Mouse (Mus musculus) heart, embryonic 10.5 days (tissue): ENCODE data around the gene Chst3. TPM values are rescaled to one million over a fixed set of nuclear protein-coding genes. Genes with fewer than 3 reads are reported as not detected.
"Not testable (repeated sequence)": the region's sequence is repeated elsewhere in the genome, so short reads cannot be mapped to it uniquely, and the experiment has no call there.

Experiments
- DNase-seq: peaks from one replicate; pipeline ENCODE4 v3.0.0-alpha.2; 2017; ENCODE audit warnings: low spot score
- H3K27ac ChIP-seq: fragments of 300-500 bp; sonication (generic); 2 replicates; pipeline ENCODE4 v1.5.1; 2016; ENCODE audit warnings: mild to moderate bottlenecking
- H3K27me3 ChIP-seq: fragments of 300-500 bp; sonication (generic); 2 replicates; pipeline ENCODE4 v1.6.1; 2016; ENCODE audit warnings: mild to moderate bottlenecking; ENCODE audit not compliant: poor library complexity, insufficient read depth, severe bottlenecking
- H3K36me3 ChIP-seq: fragments of 300-500 bp; sonication (generic); 2 replicates; pipeline ENCODE4 v1.6.1; 2016; ENCODE audit warnings: mild to moderate bottlenecking, moderate library complexity
- H3K4me1 ChIP-seq: fragments of 300-500 bp; sonication (generic); 2 replicates; pipeline ENCODE4 v1.6.1; 2016; ENCODE audit warnings: mild to moderate bottlenecking
- H3K4me3 ChIP-seq: fragments of 300-500 bp; sonication (generic); 2 replicates; pipeline ENCODE4 v1.5.1; 2016; ENCODE audit warnings: mild to moderate bottlenecking, moderate library complexity
- H3K9me3 ChIP-seq: fragments of 300-500 bp; sonication (generic); 2 replicates; pipeline ENCODE4 v1.6.1; 2016; ENCODE audit warnings: mild to moderate bottlenecking, moderate library complexity
- WGBS: fragments of 180-500 bp; shearing (Covaris S2); methylation state at CpG from one replicate; pipeline ENCODE4 v1.1.7; 2016; 5-methylcytosine and 5-hydroxymethylcytosine counted together
- polyA plus RNA-seq: library from polyadenylated mRNA; unstranded; fragments of >200 nt; fragmentation: Nextera tagmentation; extraction: Ambion mirVana; gene quantifications from 2 replicates; pipeline ENCODE4 v1.2.1, GENCODE M21; 2016

Chst3 gene
- polyA plus RNA-seq, 1 experiment from 2014 or later = 0.89 TPM

GRCm38 (mm10) chr10:60185023-60185709 is 33.9 kb downstream of the Chst3 start:
- no peaks in the 10 kb centered on the region for H3K9me3 ChIP-seq
- no peak overlapping the region for H3K27ac ChIP-seq
- H3K36me3 ChIP-seq = no peaks in the 10 kb centered on the region
- peaks cover 51% of the 10 kb centered on the region for H3K27me3 ChIP-seq
- 77% methylated on average over 10 of the region's 10 CpGs for WGBS
- no peak overlapping the region for H3K4me3 ChIP-seq
- no peaks in the 10 kb centered on the region for H3K4me1 ChIP-seq
- DNase-seq = no peak

GRCm38 (mm10) chr10:60175306-60175705 is 43.8 kb downstream of the Chst3 start:
- H3K9me3 ChIP-seq, H3K27me3 ChIP-seq, H3K36me3 ChIP-seq, H3K4me3 ChIP-seq, H3K4me1 ChIP-seq, H3K27ac ChIP-seq, DNase-seq: not testable (repeated sequence)
- 84% methylated on average over 9 of the region's 9 CpGs for WGBS

- 52% methylated on average over 3 of the region's 3 CpGs for WGBS
- H3K4me1 ChIP-seq = no peaks in the 10 kb centered on the region
- 0 out of 2 replicates have a peak, but pooled peaks cover 3% of the 10 kb centered on the region for H3K9me3 ChIP-seq
- no peaks in the 10 kb centered on the region for H3K36me3 ChIP-seq
- no peak overlapping the region for H3K4me3 ChIP-seq
- no peak for DNase-seq
- no peak overlapping the region for H3K27ac ChIP-seq
- H3K27me3 ChIP-seq = peaks cover 9% of the 10 kb centered on the region; the same call in 1 of the 2 replicates
Observed at GRCm38 (mm10) chr10:60174506-60174905, 44.6 kb downstream of the Chst3 start.

GRCm38 (mm10) chr10:60173035-60173434 is 46.0 kb downstream of the Chst3 start:
- H3K36me3 ChIP-seq = no peaks in the 10 kb centered on the region
- DNase-seq = no peak
- no peak overlapping the region for H3K27ac ChIP-seq
- no peaks in the 10 kb centered on the region for H3K4me1 ChIP-seq
- peaks cover 9% of the 10 kb centered on the region; the same call in 1 of the 2 replicates for H3K27me3 ChIP-seq
- 78% methylated on average over 10 of the region's 10 CpGs for WGBS
- 0 out of 2 replicates have a peak, but pooled peaks cover 3% of the 10 kb centered on the region for H3K9me3 ChIP-seq
- no peak overlapping the region for H3K4me3 ChIP-seq

DNA sequence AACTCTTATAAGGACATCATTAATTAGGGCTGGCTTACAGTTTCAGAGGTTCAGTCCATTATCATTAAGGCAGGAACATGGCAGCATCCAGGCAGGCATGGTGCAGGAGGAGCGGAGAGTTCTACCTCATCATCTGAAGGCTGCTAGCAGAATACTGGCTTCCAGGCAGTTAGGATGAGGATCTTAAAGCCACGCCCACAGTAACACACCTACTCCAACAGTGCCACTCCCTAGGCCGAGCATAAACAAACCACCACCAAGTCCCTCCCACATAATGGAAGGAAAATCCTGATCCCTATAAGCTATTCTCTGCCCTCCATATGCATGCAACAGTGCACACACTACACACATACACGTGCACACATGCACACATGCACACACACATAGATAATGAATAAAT is 46.8 kb downstream of the Chst3 start:
- WGBS = 82% methylated on average over 4 of the region's 4 CpGs
- Histone ChIP-seq H3K9me3 (0 out of 2 replicates have a peak, but pooled peaks cover 3% of the 10 kb centered on the region), H3K36me3 (no peaks in the 10 kb centered on the region), H3K27ac (no peak overlapping the region), H3K27me3 (peaks cover 9% of the 10 kb centered on the region; the same call in 1 of the 2 replicates), H3K4me3 (no peak overlapping the region), H3K4me1 (no peaks in the 10 kb centered on the region)
- no peak for DNase-seq

- Histone ChIP-seq H3K4me3 (no peak overlapping the region), H3K4me1 (no peaks in the 10 kb centered on the region), H3K36me3 (no peaks in the 10 kb centered on the region), H3K27me3 (peaks cover 15% of the 10 kb centered on the region; the same call in 1 of the 2 replicates), H3K27ac (no peak overlapping the region), H3K9me3 (0 out of 2 replicates have a peak, but pooled peaks cover 3% of the 10 kb centered on the region)
- no peak for DNase-seq
- WGBS = 91% methylated on average over 5 of the region's 5 CpGs
Observed at GRCm38 (mm10) chr10:60171368-60171767, 47.7 kb downstream of the Chst3 start.

GRCm38 (mm10) chr10:60170326-60171089 is 48.6 kb downstream of the Chst3 start:
- H3K9me3 ChIP-seq = 0 out of 2 replicates have a peak, but pooled peaks cover 3% of the 10 kb centered on the region
- H3K36me3 ChIP-seq = no peaks in the 10 kb centered on the region
- 72% methylated on average over 10 of the region's 10 CpGs for WGBS
- peaks cover 14% of the 10 kb centered on the region; the same call in 1 of the 2 replicates for H3K27me3 ChIP-seq
- no peaks in the 10 kb centered on the region for H3K4me1 ChIP-seq
- no peak for DNase-seq
- no peak overlapping the region for H3K27ac ChIP-seq
- no peak overlapping the region for H3K4me3 ChIP-seq

DNA sequence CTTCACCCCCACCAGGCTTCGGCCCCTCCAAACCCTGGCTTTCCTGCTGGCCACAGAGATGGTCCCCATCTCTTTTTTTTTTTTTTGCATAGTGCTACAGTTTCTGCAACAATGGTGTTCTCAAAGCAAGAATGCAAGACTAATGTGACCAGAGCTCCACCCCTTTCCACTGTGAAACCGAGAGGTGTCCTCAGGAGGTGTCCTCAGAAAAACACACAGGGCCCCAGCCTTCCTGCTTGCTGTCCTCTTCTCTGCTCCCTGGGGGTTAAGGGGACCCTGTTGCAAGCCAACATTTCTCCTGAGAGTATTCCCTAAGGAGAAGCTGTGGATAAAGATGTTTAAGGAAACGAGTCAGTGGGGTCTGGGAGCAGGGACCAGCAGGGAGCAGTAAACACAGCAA is 50.1 kb downstream of the Chst3 start:
- peaks cover 8% of the 10 kb centered on the region; the same call in 1 of the 2 replicates for H3K27me3 ChIP-seq
- 66% methylated on average over 3 of the region's 3 CpGs for WGBS
- no peaks in the 10 kb centered on the region for H3K4me1 ChIP-seq

DNA sequence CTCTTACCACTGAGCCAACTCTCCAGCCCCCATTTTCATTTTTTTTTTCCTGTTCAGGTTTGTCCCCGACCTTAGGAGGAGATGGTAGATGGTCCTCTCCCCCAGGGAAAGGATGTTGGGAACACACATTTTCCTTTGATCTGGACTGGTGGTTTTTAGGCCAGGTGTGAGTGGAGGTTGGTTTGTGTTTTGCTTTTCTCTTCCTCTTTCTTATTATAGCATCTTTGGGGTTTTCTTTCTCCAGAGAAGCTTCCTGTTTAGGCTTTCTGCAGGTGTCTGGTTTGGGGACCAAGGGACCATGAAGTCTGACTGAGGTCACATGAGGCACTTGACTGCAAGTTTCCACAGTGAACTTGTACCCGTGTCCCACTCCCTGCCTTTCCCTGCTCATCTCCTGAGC is 50.8 kb downstream of the Chst3 start:
- H3K4me1 ChIP-seq = no peaks in the 10 kb centered on the region
- H3K9me3 ChIP-seq = no peaks in the 10 kb centered on the region
- no peak overlapping the region for H3K4me3 ChIP-seq
- DNase-seq = no peak
- peaks cover 13% of the 10 kb centered on the region; the same call in 1 of the 2 replicates for H3K27me3 ChIP-seq
- no peak overlapping the region for H3K27ac ChIP-seq
- 70% methylated on average over 2 of the region's 2 CpGs for WGBS
- no peaks in the 10 kb centered on the region for H3K36me3 ChIP-seq

More for the DNA sequence above, 50.1 kb downstream of the Chst3 start:
- Histone ChIP-seq H3K4me3 (no peak overlapping the region), H3K9me3 (no peaks in the 10 kb centered on the region), H3K36me3 (no peaks in the 10 kb centered on the region), H3K27ac (no peak overlapping the region)
- DNase-seq = no peak

GRCm38 (mm10) chr10:60166068-60166467 is 53.0 kb downstream of the Chst3 start:
- H3K4me1 ChIP-seq = no peaks in the 10 kb centered on the region
- no peak for DNase-seq
- H3K9me3 ChIP-seq = no peaks in the 10 kb centered on the region; the same call in 1 of the 2 replicates
- 21% methylated on average over 3 of the region's 3 CpGs for WGBS
- H3K27me3 ChIP-seq = peaks cover 13% of the 10 kb centered on the region; the same call in 1 of the 2 replicates
- no peak overlapping the region for H3K27ac ChIP-seq
- H3K4me3 ChIP-seq = no peak overlapping the region
- H3K36me3 ChIP-seq = no peaks in the 10 kb centered on the region

DNA sequence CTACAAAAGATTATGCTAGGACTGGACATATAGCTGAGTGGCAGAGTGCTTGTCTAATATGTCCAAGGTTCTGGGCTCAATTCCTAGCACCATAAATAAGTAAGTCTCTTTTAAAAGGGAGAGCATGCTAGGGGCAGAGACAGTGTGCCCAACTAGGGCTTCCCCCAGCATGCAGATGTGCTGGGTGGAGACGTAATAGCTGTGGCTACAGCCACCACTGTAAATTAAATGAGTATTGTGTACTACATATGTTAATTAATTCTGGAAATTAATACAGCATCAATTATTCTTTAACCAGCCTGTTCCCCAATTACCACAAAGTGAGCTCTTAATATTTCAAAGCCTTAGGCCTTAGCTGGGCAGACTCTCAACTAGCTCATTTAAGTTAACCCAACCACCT is 54.2 kb downstream of the Chst3 start:
- H3K27ac ChIP-seq = no peak overlapping the region
- H3K9me3 ChIP-seq = no peaks in the 10 kb centered on the region; the same call in 1 of the 2 replicates
- no peak for DNase-seq
- H3K4me1 ChIP-seq = no peaks in the 10 kb centered on the region
- 88% methylated on average over 1 of the region's 1 CpGs for whole genome bisulfite sequencing
- no peaks in the 10 kb centered on the region for H3K36me3 ChIP-seq
- H3K4me3 ChIP-seq = no peak overlapping the region
- H3K27me3 ChIP-seq = peaks cover 13% of the 10 kb centered on the region; the same call in 1 of the 2 replicates

- no peaks in the 10 kb centered on the region; the same call in 1 of the 2 replicates for H3K9me3 ChIP-seq
- WGBS = 91% methylated on average over 6 of the region's 6 CpGs
- H3K4me1 ChIP-seq = no peaks in the 10 kb centered on the region
- H3K4me3 ChIP-seq = no peak overlapping the region
- H3K36me3 ChIP-seq = no peaks in the 10 kb centered on the region
- no peak overlapping the region for H3K27ac ChIP-seq
- H3K27me3 ChIP-seq = peaks cover 14% of the 10 kb centered on the region; the same call in 1 of the 2 replicates
- no peak for DNase-seq
Observed at GRCm38 (mm10) chr10:60162973-60163255, 56.1 kb downstream of the Chst3 start.
